8 mouse cellular contexts compared by ENCODE assay signal in genomic region chr10:83508962-83509660, GRCm38 (mm10). TPM values are rescaled to one million over a fixed set of nuclear protein-coding genes. Genes with fewer than 3 reads are reported as not detected.
DNase-seq lines count a peak whose midpoint lies in the region; ATAC-seq and TF ChIP-seq lines count a peak whose summit lies in the region.

No protein-coding gene starts in this region.

- no peaks in the 10 kb centered on the region for H3K27me3 ChIP-seq in CH12.LX (replicated peaks)
- no peaks in the 10 kb centered on the region for H3K27me3 ChIP-seq in spleen, adult 2 months (ENCODE audit: control insufficient read depth, insufficient read depth, low read length)
- no peaks in the 10 kb centered on the region for H3K27me3 ChIP-seq in neural tube, embryonic 15.5 days (replicated peaks)

- no peak overlapping the region for H3K9ac ChIP-seq in CH12.LX (ENCODE audit: insufficient read depth, low read depth)
- no peak overlapping the region for H3K9ac ChIP-seq in neural tube, embryonic 15.5 days (replicated peaks)

- dilution Hi-C loops in CH12.LX (cut with MboI; ENCODE audit: extremely low pct_ligation_motif_present, extremely low pct_unique_long_range_greater_than_20kb, low sequenced_read_pairs) = no loop called here

- H3K27ac ChIP-seq in CH12.LX (ENCODE audit: insufficient read depth, low read depth) = no peak overlapping the region
- no peak overlapping the region for H3K27ac ChIP-seq in spleen, adult 2 months (ENCODE audit: insufficient read depth, low read length)
- no peak overlapping the region for H3K27ac ChIP-seq in neural tube, embryonic 15.5 days (replicated peaks)

- TF ChIP-seq EP300 in CH12.LX (IDR thresholded peaks at IDR 0.05; ENCODE audit: low read length) = peak; percentile 60

- H3K4me1 ChIP-seq in CH12.LX (ENCODE audit: control insufficient read depth in 1 of 2, insufficient read depth in 2 of 2) = peaks cover 5 to 24% of the 10 kb centered on the region in 2 experiments; a peak in 3 of 4 replicates
- H3K4me1 ChIP-seq in spleen, adult 2 months (ENCODE audit: control insufficient read depth, insufficient read depth, insufficient read length) = no peaks in the 10 kb centered on the region
- H3K4me1 ChIP-seq in neural tube, embryonic 15.5 days = no peaks in the 10 kb centered on the region

- in situ Hi-C loops in CH12.LX (cut with MboI; ENCODE audit: low pct_ligation_motif_present, low pct_unique_long_range_greater_than_20kb, low sequenced_read_pairs) = loop anchor here (10.0 kb wide), 1 partner anchor 604 kb away; no protein-coding TSS in a partner anchor

- ATAC-seq in neural tube, embryonic 15.5 days (ENCODE audit: low FRiP score) = no peak
- no peak for ATAC-seq in monocyte, adult 5-6 weeks (replicated peaks; ENCODE audit: insufficient number of reproducible peaks, low FRiP score, low TSS enrichment, poor library complexity, severe bottlenecking)

- peak; percentile 88 for TF ChIP-seq RAD21 in CH12.LX (IDR thresholded peaks at IDR 0.05; ENCODE audit: low read depth, low read length)

- peak; percentile 74 to 79 for TF ChIP-seq CTCF in CH12.LX (conservative IDR thresholded peaks at IDR 0.05 in 1 of 2, IDR thresholded peaks at IDR 0.05 in 1 of 2; ENCODE audit: low read depth in 2 of 2, low read length in 2 of 2)
- peak; percentile 25; the same call in 1 of the 2 replicates for TF ChIP-seq CTCF in spleen, adult 2 months (IDR thresholded peaks at IDR 0.05; ENCODE audit: extremely low read depth, insufficient read depth, insufficient read length, insufficient replicate concordance)

- TF ChIP-seq POLR2A in CH12.LX (IDR thresholded peaks at IDR 0.05; ENCODE audit: low read depth, low read length) = no peak
- no peak for TF ChIP-seq POLR2A in spleen, adult 2 months (IDR thresholded peaks at IDR 0.05; ENCODE audit: low read depth, low read length)

- WGBS in spleen, adult 2 months = 39% methylated on average over 8 of the region's 8 CpGs
- 69% methylated on average over 8 of the region's 8 CpGs for WGBS in neural tube, embryonic 15.5 days

- no peak overlapping the region for H3K4me3 ChIP-seq in CH12.LX (replicated peaks in 1 of 3; ENCODE audit: low read depth in 2 of 3, low read length in 2 of 3, poor library complexity in 1 of 3)
- H3K4me3 ChIP-seq in spleen, adult 2 months (ENCODE audit: extremely low read depth, insufficient read depth, insufficient read length) = no peak overlapping the region
- no peak overlapping the region for H3K4me3 ChIP-seq in neural tube, embryonic 15.5 days (replicated peaks)

- no peaks in the 10 kb centered on the region for H3K36me3 ChIP-seq in CH12.LX (replicated peaks in 1 of 2; ENCODE audit: control insufficient read depth in 1 of 2, insufficient read depth in 1 of 2, low read length in 1 of 2)
- H3K36me3 ChIP-seq in spleen, adult 2 months (ENCODE audit: control insufficient read depth, insufficient read depth, low read length) = no peaks in the 10 kb centered on the region
- H3K36me3 ChIP-seq in neural tube, embryonic 15.5 days = peaks cover 67% of the 10 kb centered on the region

- H3K9me3 ChIP-seq in CH12.LX (replicated peaks; ENCODE audit: low read length) = no peaks in the 10 kb centered on the region
- H3K9me3 ChIP-seq in neural tube, embryonic 15.5 days (replicated peaks) = no peaks in the 10 kb centered on the region

- H3K79me2 ChIP-seq in CH12.LX (replicated peaks; ENCODE audit: control insufficient read depth, extremely low read depth, insufficient read depth, poor library complexity, severe bottlenecking) = no peaks in the 10 kb centered on the region

- DNase-seq in heart, postnatal 4 days = peak; percentile 7
- no peak for DNase-seq in heart, adult 8-10 months (ENCODE audit: low spot score)
- peak; percentile 72 for DNase-seq in CH12.LX (ENCODE audit: extremely low read depth)
- peak; percentile 61 for DNase-seq in brain, adult 2 months (ENCODE audit: low read depth, low spot score)
- DNase-seq in kidney, postnatal 36 days = peak; percentile 40 to 71
- DNase-seq in spleen, adult 2 months (ENCODE audit: low read depth in 1 of 2, low spot score in 2 of 2) = peak; percentile 32 to 40

- H3K4me2 ChIP-seq in CH12.LX (ENCODE audit: insufficient read depth, low read depth, poor library complexity, severe bottlenecking) = 0 out of 2 replicates have a peak overlapping the region, but pooled peaks have one; percentile 17
- H3K4me2 ChIP-seq in neural tube, embryonic 15.5 days = no peak overlapping the region

TF ChIP-seq in CH12.LX, 34 proteins besides CTCF, POLR2A, EP300 and RAD21:
- no peak for TF ChIP-seq MEF2A (IDR thresholded peaks at IDR 0.05; ENCODE audit: borderline replicate concordance, low read depth, low read length)
- TF ChIP-seq ZNF384 (IDR thresholded peaks at IDR 0.05; ENCODE audit: low read depth, low read length) = no peak
- no peak for TF ChIP-seq E2F4 (IDR thresholded peaks at IDR 0.05; ENCODE audit: insufficient replicate concordance, low read depth, low read length)
- TF ChIP-seq SIN3A (IDR thresholded peaks at IDR 0.05; ENCODE audit: low read length) = no peak
- TF ChIP-seq MXI1 (IDR thresholded peaks at IDR 0.05; ENCODE audit: low read depth, low read length) = no peak
- TF ChIP-seq TCF12 (IDR thresholded peaks at IDR 0.05; ENCODE audit: low read depth, low read length) = peak; percentile 32; the same call in 1 of the 2 replicates
- TF ChIP-seq MAFK (IDR thresholded peaks at IDR 0.05; ENCODE audit: insufficient replicate concordance, low read length) = no peak
- no peak for TF ChIP-seq USF2 (conservative IDR thresholded peaks at IDR 0.05; ENCODE audit: low read depth, low read length)
- TF ChIP-seq MAX (IDR thresholded peaks at IDR 0.05; ENCODE audit: low read length) = no peak
- no peak for TF ChIP-seq CHD1 (IDR thresholded peaks at IDR 0.05; ENCODE audit: low read depth, low read length)
- TF ChIP-seq USF1 (IDR thresholded peaks at IDR 0.05; ENCODE audit: low read depth, low read length) = no peak
- no peak for TF ChIP-seq ZKSCAN1 (IDR thresholded peaks at IDR 0.05; ENCODE audit: borderline replicate concordance, low read depth, low read length)
- no peak for TF ChIP-seq NELFE (IDR thresholded peaks at IDR 0.05; ENCODE audit: low read depth, low read length)
- TF ChIP-seq UBTF (IDR thresholded peaks at IDR 0.05; ENCODE audit: low read depth, low read length) = no peak
- no peak for TF ChIP-seq TBP (conservative IDR thresholded peaks at IDR 0.05; ENCODE audit: low read depth, low read length)
- TF ChIP-seq CHD2 (IDR thresholded peaks at IDR 0.05; ENCODE audit: low read length) = no peak
- no peak for TF ChIP-seq JUN (IDR thresholded peaks at IDR 0.05; ENCODE audit: insufficient read depth, low read depth, low read length)
- no peak for TF ChIP-seq MYC (IDR thresholded peaks at IDR 0.05; ENCODE audit: low read depth, low read length)
- TF ChIP-seq GABPA (IDR thresholded peaks at IDR 0.05; ENCODE audit: insufficient replicate concordance, low read depth, low read length) = no peak
- no peak for TF ChIP-seq NRF1 (IDR thresholded peaks at IDR 0.05; ENCODE audit: low read depth, low read length)
- 0 out of 2 replicates have a peak, but pooled peaks have one; percentile 7 for TF ChIP-seq BHLHE40 (IDR thresholded peaks at IDR 0.05; ENCODE audit: low read depth, low read length)
- TF ChIP-seq PAX5 (IDR thresholded peaks at IDR 0.05; ENCODE audit: low read length) = no peak
- TF ChIP-seq ZMIZ1 (IDR thresholded peaks at IDR 0.05; ENCODE audit: low read depth, low read length) = no peak
- TF ChIP-seq ZC3H11A (IDR thresholded peaks at IDR 0.05; ENCODE audit: low read depth, low read length) = peak; percentile 55
- TF ChIP-seq ELF1 (IDR thresholded peaks at IDR 0.05; ENCODE audit: low read depth, low read length) = 0 out of 2 replicates have a peak, but pooled peaks have one; percentile 29
- TF ChIP-seq SMC3 (IDR thresholded peaks at IDR 0.05; ENCODE audit: low read depth, low read length) = peak; percentile 80
- no peak for TF ChIP-seq POLR2AphosphoS2 (IDR thresholded peaks at IDR 0.05; ENCODE audit: low read depth, low read length)
- 0 out of 2 replicates have a peak, but pooled peaks have one; percentile 20 for TF ChIP-seq JUND (conservative IDR thresholded peaks at IDR 0.05; ENCODE audit: low read depth, low read length)
- TF ChIP-seq RCOR1 (conservative IDR thresholded peaks at IDR 0.05; ENCODE audit: low read depth, low read length) = 0 out of 2 replicates have a peak, but pooled peaks have one; percentile 50
- TF ChIP-seq KAT2A (IDR thresholded peaks at IDR 0.05; ENCODE audit: insufficient replicate concordance, low read length) = no peak
- no peak for TF ChIP-seq HCFC1 (IDR thresholded peaks at IDR 0.05; ENCODE audit: low read depth, low read length)
- no peak for TF ChIP-seq MAZ (IDR thresholded peaks at IDR 0.05; ENCODE audit: low read depth, low read length)
- peak; percentile 73; the same call in 1 of the 2 replicates for TF ChIP-seq IRF4 (IDR thresholded peaks at IDR 0.05; ENCODE audit: low read depth, low read length)
- TF ChIP-seq ETS1 (conservative IDR thresholded peaks at IDR 0.05; ENCODE audit: low read depth, low read length) = no peak

RNA-seq across cellular contexts. Expression of gene Aldh1l2, which starts 24.8 kb away (rescaled TPM):
- 10 to 100 TPM; 31.3 to 36.3 TPM for total RNA-seq in heart, postnatal 4 days (2021)
- 10 to 100 TPM in 3 of 4 experiments, 1 to 10 TPM in 1; 9.5 to 14.1 (median 13.7) TPM for total RNA-seq in heart, adult 8-10 months (2022)
- total RNA-seq in CH12.LX (2012; rRNA removed) (0.17 and 0.34 TPM in 2 replicates), CH12.LX (2014; rRNA removed) (not detected in 2 replicates)
- polyA plus RNA-seq in CH12.LX (2012; ENCODE audit: insufficient read length, low read depth) = 0.59 and 0.80 TPM in 2 replicates
- 0.28 and 0.53 TPM in 2 replicates for polyA plus RNA-seq in spleen, adult 2 months (2012; rRNA removed)
- 13.0 and 15.4 TPM in 2 replicates for polyA plus RNA-seq in neural tube, embryonic 15.5 days (2015; fragmentation: Nextera tagmentation; extraction: Ambion mirVana)
- 0.10 TPM in 1 of 3 replicates, not detected in the others for total RNA-seq in monocyte, adult 5-6 weeks (2017)

RNA-seq across cellular contexts. Expression of gene Washc4, which starts 34.4 kb away (rescaled TPM):
- total RNA-seq in heart, postnatal 4 days (2021) = 10 to 100 TPM; 14.1 to 14.9 TPM
- total RNA-seq in heart, adult 8-10 months (2022) = 10 to 100 TPM; 12.3 to 14.9 (median 12.9) TPM
- total RNA-seq in CH12.LX (2012; rRNA removed) (15.9 and 16.3 TPM in 2 replicates), CH12.LX (2014; rRNA removed) (31.8 and 36.4 TPM in 2 replicates)
- polyA plus RNA-seq in CH12.LX (2012; ENCODE audit: insufficient read length, low read depth) = 19.3 and 22.0 TPM in 2 replicates
- 2.1 and 2.6 TPM in 2 replicates for polyA plus RNA-seq in spleen, adult 2 months (2012; rRNA removed)
- polyA plus RNA-seq in neural tube, embryonic 15.5 days (2015; fragmentation: Nextera tagmentation; extraction: Ambion mirVana) = 31.4 and 35.4 TPM in 2 replicates
- 55.5 to 59.6 TPM (median 57.4 TPM) in 3 replicates for total RNA-seq in monocyte, adult 5-6 weeks (2017)
